8 mouse cellular contexts compared by ENCODE assay signal in the genomic region with DNA sequence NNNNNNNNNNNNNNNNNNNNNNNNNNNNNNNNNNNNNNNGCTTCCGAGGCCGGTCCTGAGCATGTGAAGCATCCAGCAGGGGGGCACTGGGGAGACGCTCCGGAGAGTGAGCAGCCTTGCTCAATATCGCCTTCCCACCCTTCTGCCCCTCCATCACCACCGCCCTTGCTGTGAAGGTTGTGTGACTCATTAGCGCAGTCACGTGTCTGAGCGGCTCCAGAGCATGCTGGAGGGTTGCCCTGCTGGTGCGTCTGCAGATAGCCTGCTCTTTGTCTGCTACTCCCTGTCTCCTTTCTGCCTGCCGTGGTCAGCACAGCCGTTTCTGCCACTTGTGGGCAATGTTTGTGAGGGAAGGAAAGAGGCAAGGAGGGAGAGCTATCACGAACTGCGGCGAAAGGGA. TPM values are rescaled to one million over a fixed set of nuclear protein-coding genes. Genes with fewer than 3 reads are reported as not detected.
DNase-seq lines count a peak whose midpoint lies in the region; ATAC-seq and TF ChIP-seq lines count a peak whose summit lies in the region.

No protein-coding gene starts in this region.

- TF ChIP-seq POLR2A in cortical plate, adult 2 months (IDR thresholded peaks at IDR 0.05; ENCODE audit: extremely low read depth, insufficient read depth, low read length), result peak; percentile 26; the same call in 1 of the 2 replicates

- H3K9ac ChIP-seq in intestine, embryonic 14.5 days (ENCODE audit: low read length), result peak overlapping the region; percentile 42

- intact Hi-C loops in left cerebral cortex, postnatal 10 days (cut with DNase I), result no loop called here

- no peaks in the 10 kb centered on the region for H3K9me3 ChIP-seq in intestine, embryonic 14.5 days (ENCODE audit: control insufficient read depth, low read length)

- H3K36me3 ChIP-seq in intestine, embryonic 14.5 days (ENCODE audit: control insufficient read depth, insufficient read depth, low read length), result no peaks in the 10 kb centered on the region

- ATAC-seq in intestine, embryonic 14.5 days (replicated peaks; ENCODE audit: low FRiP score, low TSS enrichment, low read depth), result peak; percentile 97
- ATAC-seq in megakaryocyte progenitor cell, adult 5-6 weeks (replicated peaks; ENCODE audit: poor library complexity), result peak; percentile 100

- DNase-seq in adipocyte (ENCODE audit: low spot score), result peak; percentile 78
- peak; percentile 83 for DNase-seq in gastrocnemius, postnatal 25 days
- peak; percentile 97 for DNase-seq in intestine, embryonic 14.5 days (ENCODE audit: low spot score)
- DNase-seq in left cerebral cortex, postnatal 10 days (ENCODE audit: extremely low spot score in 1 of 2, low spot score in 2 of 2), result peak; percentile 71 to 90
- peak; percentile 89 to 91 for DNase-seq in right cerebral cortex, postnatal 10 days (ENCODE audit: low spot score in 2 of 2)
- DNase-seq in urinary bladder, postnatal 14 days (ENCODE audit: low spot score), result peak; percentile 93

- no peaks in the 10 kb centered on the region for H3K4me1 ChIP-seq in cortical plate, adult 2 months (ENCODE audit: control insufficient read depth, insufficient read depth, low read length)
- H3K4me1 ChIP-seq in intestine, embryonic 14.5 days (replicated peaks; ENCODE audit: control insufficient read depth, insufficient read depth, low read length), result peaks cover 17% of the 10 kb centered on the region

- H3K4me2 ChIP-seq in intestine, embryonic 14.5 days (ENCODE audit: low read length), result peak overlapping the region; percentile 58

- TF ChIP-seq CTCF in cortical plate, adult 2 months (IDR thresholded peaks at IDR 0.05; ENCODE audit: extremely low read depth, insufficient read depth, low read length), result peak; percentile 50

- WGBS in intestine, embryonic 14.5 days, result 0% methylated on average over 13 of the region's 15 CpGs

- no peaks in the 10 kb centered on the region for H3K27me3 ChIP-seq in intestine, embryonic 14.5 days (replicated peaks; ENCODE audit: control insufficient read depth, insufficient read depth, low read length)

- no peak overlapping the region for H3K27ac ChIP-seq in cortical plate, adult 2 months (ENCODE audit: insufficient read depth, low read length)
- H3K27ac ChIP-seq in intestine, embryonic 14.5 days (ENCODE audit: low read depth), result peak overlapping the region; percentile 61; the same call in 1 of the 2 replicates

- peak overlapping the region; percentile 12; the same call in 1 of the 2 replicates for H3K4me3 ChIP-seq in cortical plate, adult 2 months (ENCODE audit: insufficient read depth, low read length)
- 0 out of 2 replicates have a peak overlapping the region, but pooled peaks have one; percentile 23 for H3K4me3 ChIP-seq in intestine, embryonic 14.5 days (ENCODE audit: low read depth, low read length)

RNA-seq across cellular contexts. Expression of gene Tlr5, which starts 28.4 kb away (rescaled TPM):
- polyA plus RNA-seq in cortical plate, adult 2 months (2012; rRNA removed), result 0.42 and 0.53 TPM in 2 replicates
- total RNA-seq in gastrocnemius, postnatal 25 days (2021), result 1 to 10 TPM; 1.5 to 2.0 TPM
- 5.7 and 6.8 TPM in 2 replicates for polyA plus RNA-seq in intestine, embryonic 14.5 days (2014; fragmentation: Nextera tagmentation; extraction: Ambion mirVana)
- under 1 TPM; 0.34 to 0.45 TPM for total RNA-seq in left cerebral cortex, postnatal 10 days (2021)
- total RNA-seq in megakaryocyte progenitor cell, adult 5-6 weeks (2015), result 0.57 and 2.2 TPM in 2 replicates
- total RNA-seq in megakaryocyte progenitor cell, adult 5-6 weeks (2017), result 0.50 TPM in 1 of 2 replicates, not detected in the other
